Mouse (Mus musculus) G1E (cell line): ENCODE measurements at regions not wholly inside any gene's neighbourhood (a gene's known extent, or its start where the extent isn't known, plus 50 kb on each side); places are given as distances from the start of the nearest gene placed in this dataset.

Experiments
- CTCF ChIP-seq: IDR thresholded peaks from 2 replicates; pipeline ENCODE4 v1.5.1; 2012; ENCODE audit warnings: low read depth, low read length, inconsistent platforms, mixed read lengths
- GATA1 ChIP-seq: IDR thresholded peaks from 2 replicates; pipeline ENCODE4 v1.6.1; 2012; ENCODE audit warnings: borderline replicate concordance, low read length, inconsistent platforms, mixed read lengths
- POLR2AphosphoS5 ChIP-seq: IDR thresholded peaks from 2 replicates; pipeline ENCODE4 v1.6.1; 2012; ENCODE audit warnings: low read depth, low read length, inconsistent platforms; ENCODE audit not compliant: insufficient replicate concordance

- no peak for TF ChIP-seq POLR2AphosphoS5
- TF ChIP-seq GATA1, result no peak
- TF ChIP-seq CTCF, result no peak
These were observed 74.0 kb upstream of the Maml3 start for GRCm38 (mm10) chr3:52178851-52179250.
